Mouse (Mus musculus) kidney, adult 18-20 months (tissue): ENCODE results near the gene Dlgap1.

Experiments
- DNase-seq: peaks from one replicate; pipeline ENCODE4 v3.0.0; 2021

Gene Dlgap1

GRCm38 (mm10) chr17:70633181-70633944, 664.5 kb downstream of the Dlgap1 start:
- DNase-seq = peak; percentile 57

GRCm38 (mm10) chr17:70643211-70643610, 674.3 kb downstream of the Dlgap1 start:
- DNase-seq = no peak

- DNase-seq = no peak
Observed at GRCm38 (mm10) chr17:70646641-70647040, 677.8 kb downstream of the Dlgap1 start.

GRCm38 (mm10) chr17:70661382-70661781, 692.5 kb downstream of the Dlgap1 start:
- DNase-seq = no peak

GRCm38 (mm10) chr17:70663992-70664391, 695.1 kb downstream of the Dlgap1 start:
- DNase-seq = no peak

- DNase-seq = no peak
Observed at GRCm38 (mm10) chr17:70664484-70665040, 695.7 kb downstream of the Dlgap1 start.

GRCm38 (mm10) chr17:70673985-70674384, 705.1 kb downstream of the Dlgap1 start:
- DNase-seq = no peak

- DNase-seq = no peak
Observed at GRCm38 (mm10) chr17:70676522-70676921, 707.6 kb downstream of the Dlgap1 start.

GRCm38 (mm10) chr17:70683561-70684167, 714.8 kb downstream of the Dlgap1 start:
- peak; percentile 77 for DNase-seq

- DNase-seq = no peak
Observed at GRCm38 (mm10) chr17:70690174-70690573, 721.3 kb downstream of the Dlgap1 start.

GRCm38 (mm10) chr17:70690598-70690997, 721.7 kb downstream of the Dlgap1 start:
- DNase-seq = no peak

- DNase-seq = peak; percentile 86
Observed at GRCm38 (mm10) chr17:70706976-70707818, 738.3 kb downstream of the Dlgap1 start.

- DNase-seq = no peak
Observed at GRCm38 (mm10) chr17:70707819-70708140, 738.9 kb downstream of the Dlgap1 start.

- DNase-seq = no peak
Observed at GRCm38 (mm10) chr17:70709545-70709944, 740.7 kb downstream of the Dlgap1 start.

GRCm38 (mm10) chr17:70713470-70713869, 744.6 kb downstream of the Dlgap1 start:
- DNase-seq = no peak

GRCm38 (mm10) chr17:70719684-70720324, 750.9 kb downstream of the Dlgap1 start:
- DNase-seq = no peak

GRCm38 (mm10) chr17:70720766-70721165, 751.9 kb downstream of the Dlgap1 start:
- no peak for DNase-seq

GRCm38 (mm10) chr17:70722146-70722545, 753.3 kb downstream of the Dlgap1 start:
- DNase-seq = no peak

- DNase-seq = peak; percentile 51
Observed at GRCm38 (mm10) chr17:70728719-70729281, 759.9 kb downstream of the Dlgap1 start.

GRCm38 (mm10) chr17:70734728-70735127, 765.9 kb downstream of the Dlgap1 start:
- DNase-seq = no peak

- no peak for DNase-seq
Observed at GRCm38 (mm10) chr17:70735396-70735795, 766.5 kb downstream of the Dlgap1 start.

- peak; percentile 72 for DNase-seq
Observed at GRCm38 (mm10) chr17:70737424-70737823, 768.6 kb downstream of the Dlgap1 start.
